Mouse (Mus musculus): Measurements from ENCODE around the gene Prpf6. TPM values are rescaled to one million over a fixed set of nuclear protein-coding genes. Genes with fewer than 3 reads are reported as not detected.

Prpf6 gene
- polyA plus RNA-seq, 2 experiments: 41.6 to 57.9 TPM

GRCm38 (mm10) chr2:181675454-181675853 lies 83.8 kb downstream of the Prpf6 start:
- peak overlapping the region; percentile 40; the same call in 1 of the 2 replicates for H3K9ac ChIP-seq (ENCODE audit: low read depth, low read length, severe bottlenecking)
- H3K4me3 ChIP-seq (replicated peaks; ENCODE audit: low read length): 0 out of 2 replicates have a peak overlapping the region, but pooled peaks have one; percentile 7
- peaks cover 16% of the 10 kb centered on the region for H3K4me1 ChIP-seq (ENCODE audit: control insufficient read depth, insufficient read depth, low read length)
- peaks cover 30% of the 10 kb centered on the region for H3K27me3 ChIP-seq (ENCODE audit: control insufficient read depth, insufficient read depth, low read length)
- H3K9me3 ChIP-seq (ENCODE audit: control insufficient read depth, low read length): no peaks in the 10 kb centered on the region
- H3K36me3 ChIP-seq (ENCODE audit: control insufficient read depth, insufficient read depth, low read length): no peaks in the 10 kb centered on the region
- 13% methylated on average over 14 of the region's 14 CpGs for WGBS
- peak overlapping the region; percentile 35 for H3K4me2 ChIP-seq (replicated peaks; ENCODE audit: low read depth, low read length, severe bottlenecking)
- H3K27ac ChIP-seq (replicated peaks; ENCODE audit: low read depth, low read length): no peak overlapping the region
- ATAC-seq (ENCODE audit: low FRiP score, low read depth) (no peak), DNase-seq (ENCODE audit: low spot score) (no peak)
- no peak for TF ChIP-seq POLR2A (IDR thresholded peaks at IDR 0.05; ENCODE audit: borderline replicate concordance, extremely low read depth, insufficient read depth, insufficient read length)

- Histone ChIP-seq H3K4me2 (replicated peaks; ENCODE audit: low read depth, low read length, severe bottlenecking) (no peak overlapping the region), H3K27me3 (ENCODE audit: control insufficient read depth, insufficient read depth, low read length) (peaks cover 20% of the 10 kb centered on the region), H3K9me3 (ENCODE audit: control insufficient read depth, low read length) (no peaks in the 10 kb centered on the region), H3K4me3 (replicated peaks; ENCODE audit: low read length) (no peak overlapping the region), H3K4me1 (ENCODE audit: control insufficient read depth, insufficient read depth, low read length) (peaks cover 20% of the 10 kb centered on the region), H3K27ac (replicated peaks; ENCODE audit: low read depth, low read length) (no peak overlapping the region), H3K36me3 (ENCODE audit: control insufficient read depth, insufficient read depth, low read length) (no peaks in the 10 kb centered on the region), H3K9ac (ENCODE audit: low read depth, low read length, severe bottlenecking) (no peak overlapping the region)
- ATAC-seq (ENCODE audit: low FRiP score, low read depth) (no peak), DNase-seq (ENCODE audit: low spot score) (no peak)
- WGBS: 83% methylated on average over 2 of the region's 2 CpGs
- TF ChIP-seq POLR2A (IDR thresholded peaks at IDR 0.05; ENCODE audit: borderline replicate concordance, extremely low read depth, insufficient read depth, insufficient read length): no peak
These were observed 84.8 kb downstream of the Prpf6 start for GRCm38 (mm10) chr2:181676424-181676823.

- no peak for ATAC-seq (ENCODE audit: low FRiP score, low read depth)
- peaks cover 12% of the 10 kb centered on the region for H3K27me3 ChIP-seq (ENCODE audit: control insufficient read depth, insufficient read depth, low read length)
- H3K27ac ChIP-seq (replicated peaks; ENCODE audit: low read depth, low read length): no peak overlapping the region
- no peaks in the 10 kb centered on the region for H3K9me3 ChIP-seq (ENCODE audit: control insufficient read depth, low read length)
- H3K4me1 ChIP-seq (ENCODE audit: control insufficient read depth, insufficient read depth, low read length): peaks cover 20% of the 10 kb centered on the region
- TF ChIP-seq POLR2A (IDR thresholded peaks at IDR 0.05; ENCODE audit: borderline replicate concordance, extremely low read depth, insufficient read depth, insufficient read length): no peak
- H3K9ac ChIP-seq (ENCODE audit: low read depth, low read length, severe bottlenecking): no peak overlapping the region
- WGBS: 64% methylated on average over 5 of the region's 5 CpGs
- DNase-seq (ENCODE audit: low spot score): no peak
- no peaks in the 10 kb centered on the region for H3K36me3 ChIP-seq (ENCODE audit: control insufficient read depth, insufficient read depth, low read length)
- no peak overlapping the region for H3K4me3 ChIP-seq (replicated peaks; ENCODE audit: low read length)
- H3K4me2 ChIP-seq (replicated peaks; ENCODE audit: low read depth, low read length, severe bottlenecking): no peak overlapping the region
These were observed 85.6 kb downstream of the Prpf6 start for GRCm38 (mm10) chr2:181677096-181677754.

DNA sequence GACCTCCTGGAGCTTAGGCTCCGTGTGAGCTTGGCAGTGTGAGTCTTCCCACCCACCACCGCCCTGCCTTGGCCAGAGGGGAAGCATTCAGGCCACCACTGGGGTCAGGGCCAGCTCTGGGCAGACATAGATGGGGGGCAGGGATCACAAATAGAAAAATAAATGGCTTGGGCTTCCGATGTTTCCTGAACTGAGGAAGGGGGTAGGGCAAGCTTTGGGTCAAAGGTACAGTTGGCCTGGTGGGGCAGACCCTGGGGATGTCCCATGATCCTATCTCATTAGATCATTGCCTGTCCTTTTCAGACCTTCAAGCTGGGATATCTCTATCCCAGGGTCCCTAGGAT lies 86.1 kb downstream of the Prpf6 start:
- Histone ChIP-seq H3K4me2 (replicated peaks; ENCODE audit: low read depth, low read length, severe bottlenecking) (no peak overlapping the region), H3K4me1 (ENCODE audit: control insufficient read depth, insufficient read depth, low read length) (peaks cover 20% of the 10 kb centered on the region), H3K27ac (replicated peaks; ENCODE audit: low read depth, low read length) (no peak overlapping the region), H3K9ac (ENCODE audit: low read depth, low read length, severe bottlenecking) (no peak overlapping the region), H3K36me3 (ENCODE audit: control insufficient read depth, insufficient read depth, low read length) (no peaks in the 10 kb centered on the region), H3K9me3 (ENCODE audit: control insufficient read depth, low read length) (no peaks in the 10 kb centered on the region), H3K27me3 (ENCODE audit: control insufficient read depth, insufficient read depth, low read length) (peaks cover 7% of the 10 kb centered on the region; the same call in 1 of the 2 replicates), H3K4me3 (replicated peaks; ENCODE audit: low read length) (no peak overlapping the region)
- ATAC-seq (ENCODE audit: low FRiP score, low read depth) (no peak), DNase-seq (ENCODE audit: low spot score) (no peak)
- WGBS: 57% methylated on average over 3 of the region's 3 CpGs
- TF ChIP-seq POLR2A (IDR thresholded peaks at IDR 0.05; ENCODE audit: borderline replicate concordance, extremely low read depth, insufficient read depth, insufficient read length): no peak

GRCm38 (mm10) chr2:181678780-181679179 lies 87.1 kb downstream of the Prpf6 start:
- H3K27ac ChIP-seq (replicated peaks; ENCODE audit: low read depth, low read length): no peak overlapping the region
- H3K27me3 ChIP-seq (ENCODE audit: control insufficient read depth, insufficient read depth, low read length): no peaks in the 10 kb centered on the region
- H3K4me1 ChIP-seq (ENCODE audit: control insufficient read depth, insufficient read depth, low read length): peaks cover 20% of the 10 kb centered on the region
- 41% methylated on average over 1 of the region's 1 CpGs for WGBS
- ATAC-seq (ENCODE audit: low FRiP score, low read depth): peak; percentile 77
- no peak overlapping the region for H3K4me2 ChIP-seq (replicated peaks; ENCODE audit: low read depth, low read length, severe bottlenecking)
- H3K36me3 ChIP-seq (ENCODE audit: control insufficient read depth, insufficient read depth, low read length): no peaks in the 10 kb centered on the region
- no peaks in the 10 kb centered on the region for H3K9me3 ChIP-seq (ENCODE audit: control insufficient read depth, low read length)
- H3K4me3 ChIP-seq (replicated peaks; ENCODE audit: low read length): no peak overlapping the region
- H3K9ac ChIP-seq (ENCODE audit: low read depth, low read length, severe bottlenecking): no peak overlapping the region
- peak; percentile 89 for DNase-seq (ENCODE audit: low spot score)
- no peak for TF ChIP-seq POLR2A (IDR thresholded peaks at IDR 0.05; ENCODE audit: borderline replicate concordance, extremely low read depth, insufficient read depth, insufficient read length)
